Mouse (Mus musculus) hindbrain, embryonic 13.5 days (tissue): Measurements from ENCODE around the gene Prss56. TPM values are rescaled to one million over a fixed set of nuclear protein-coding genes. Genes with fewer than 3 reads are reported as not detected.

Experiments used
- ATAC-seq: fragments of 200-750 bp; cut with Nextera tagmentation; 2 replicates; pipeline ENCODE4 v1.8.0; 2017; ENCODE audit warnings: moderate TSS enrichment; ENCODE audit not compliant: low FRiP score
- H3K27ac ChIP-seq: fragments of 300-500 bp; sonication (generic); 2 replicates; pipeline ENCODE4 v1.5.1; 2015; ENCODE audit warnings: inconsistent platforms, mild to moderate bottlenecking, moderate library complexity
- H3K27me3 ChIP-seq: fragments of 300-500 bp; sonication (generic); 2 replicates; pipeline ENCODE4 v1.6.1; 2015; ENCODE audit warnings: mild to moderate bottlenecking, inconsistent platforms
- H3K36me3 ChIP-seq: fragments of 300-500 bp; sonication (generic); 2 replicates; pipeline ENCODE4 v1.6.1; 2015; ENCODE audit warnings: mild to moderate bottlenecking, inconsistent platforms
- H3K4me1 ChIP-seq: fragments of 300-500 bp; sonication (generic); replicated peaks from 2 replicates; pipeline ENCODE4 v1.6.1; 2015; ENCODE audit warnings: inconsistent platforms
- H3K4me2 ChIP-seq: fragments of 300-500 bp; sonication (generic); 2 replicates; pipeline ENCODE4 v1.6.1; 2015; ENCODE audit warnings: inconsistent platforms, mild to moderate bottlenecking, moderate library complexity
- H3K4me3 ChIP-seq: fragments of 300-500 bp; sonication (generic); 2 replicates; pipeline ENCODE4 v1.5.1; 2015; ENCODE audit warnings: mild to moderate bottlenecking, inconsistent platforms
- H3K9ac ChIP-seq: fragments of 300-500 bp; sonication (generic); 2 replicates; pipeline ENCODE4 v1.6.1; 2015; ENCODE audit warnings: mild to moderate bottlenecking, inconsistent platforms
- H3K9me3 ChIP-seq: fragments of 300-500 bp; sonication (generic); 2 replicates; pipeline ENCODE4 v1.6.1; 2016; ENCODE audit warnings: inconsistent platforms
- WGBS: fragments of 180-500 bp; shearing (Covaris S2); methylation state at CpG from one replicate; pipeline ENCODE4 v1.1.7; 2015; 5-methylcytosine and 5-hydroxymethylcytosine counted together
- polyA plus RNA-seq: library from polyadenylated mRNA; unstranded; fragments of >200 nt; fragmentation: Nextera tagmentation; extraction: Ambion mirVana; gene quantifications from 2 replicates; pipeline ENCODE4 v1.2.1, GENCODE M21; 2015

Prss56 gene
- polyA plus RNA-seq, 1 experiment from 2014 or later: 9.0 TPM

- peaks cover 26% of the 10 kb centered on the region for H3K4me1 ChIP-seq
- no peaks in the 10 kb centered on the region for H3K36me3 ChIP-seq
- no peaks in the 10 kb centered on the region for H3K9me3 ChIP-seq
- ATAC-seq: peak; percentile 34
- H3K27ac ChIP-seq: peak overlapping the region; percentile 73
- no peak overlapping the region for H3K4me3 ChIP-seq
- H3K4me2 ChIP-seq: no peak overlapping the region
- H3K27me3 ChIP-seq: peaks cover 15% of the 10 kb centered on the region; the same call in 1 of the 2 replicates
- H3K9ac ChIP-seq: no peak overlapping the region
- WGBS: 24% methylated on average over 11 of the region's 11 CpGs
These were observed 18.8 kb upstream of the Prss56 start for GRCm38 (mm10) chr1:87164164-87164795.

- no peaks in the 10 kb centered on the region for H3K9me3 ChIP-seq
- H3K36me3 ChIP-seq: no peaks in the 10 kb centered on the region
- H3K27ac ChIP-seq: peak overlapping the region; percentile 73
- no peak overlapping the region for H3K4me3 ChIP-seq
- no peak overlapping the region for H3K9ac ChIP-seq
- H3K27me3 ChIP-seq: peaks cover 15% of the 10 kb centered on the region; the same call in 1 of the 2 replicates
- 39% methylated on average over 9 of the region's 9 CpGs for WGBS
- no peak overlapping the region for H3K4me2 ChIP-seq
- H3K4me1 ChIP-seq: peaks cover 31% of the 10 kb centered on the region
- ATAC-seq: peak; percentile 22
These were observed 18.3 kb upstream of the Prss56 start for GRCm38 (mm10) chr1:87164796-87165184.

- Histone ChIP-seq H3K4me2 (peak overlapping the region; percentile 17; the same call in 1 of the 2 replicates), H3K4me1 (peaks cover 60% of the 10 kb centered on the region), H3K4me3 (no peak overlapping the region), H3K27ac (peak overlapping the region; percentile 62), H3K9ac (peak overlapping the region; percentile 19; the same call in 1 of the 2 replicates), H3K27me3 (peaks cover 22% of the 10 kb centered on the region; the same call in 1 of the 2 replicates), H3K36me3 (no peaks in the 10 kb centered on the region), H3K9me3 (no peaks in the 10 kb centered on the region)
- WGBS: 8% methylated on average over 19 of the region's 19 CpGs
- peak; percentile 37 for ATAC-seq
These were observed 12.7 kb upstream of the Prss56 start for GRCm38 (mm10) chr1:87170458-87170857.

- H3K36me3 ChIP-seq: no peaks in the 10 kb centered on the region
- no peak for ATAC-seq
- no peak overlapping the region for H3K4me3 ChIP-seq
- no peaks in the 10 kb centered on the region for H3K9me3 ChIP-seq
- H3K9ac ChIP-seq: no peak overlapping the region
- peaks cover 68% of the 10 kb centered on the region for H3K4me1 ChIP-seq
- H3K27ac ChIP-seq: 0 out of 2 replicates have a peak overlapping the region, but pooled peaks have one; percentile 19
- no peak overlapping the region for H3K4me2 ChIP-seq
- 97% methylated on average over 1 of the region's 1 CpGs for WGBS
- peaks cover 20% of the 10 kb centered on the region; the same call in 1 of the 2 replicates for H3K27me3 ChIP-seq
These were observed 11.8 kb upstream of the Prss56 start for GRCm38 (mm10) chr1:87171312-87171711.

GRCm38 (mm10) chr1:87172316-87172715 is 10.8 kb upstream of the Prss56 start:
- no peak overlapping the region for H3K4me3 ChIP-seq
- 28% methylated on average over 9 of the region's 9 CpGs for WGBS
- peak overlapping the region; percentile 58; the same call in 1 of the 2 replicates for H3K27ac ChIP-seq

GRCm38 (mm10) chr1:87174006-87174955 is 8.8 kb upstream of the Prss56 start:
- Histone ChIP-seq H3K4me2 (no peak overlapping the region), H3K36me3 (no peaks in the 10 kb centered on the region)

More at GRCm38 (mm10) chr1:87172316-87172715, 10.8 kb upstream of the Prss56 start:
- Histone ChIP-seq H3K4me1 (peaks cover 74% of the 10 kb centered on the region), H3K9ac (no peak overlapping the region; the same call in 1 of the 2 replicates), H3K36me3 (no peaks in the 10 kb centered on the region), H3K27me3 (peaks cover 14% of the 10 kb centered on the region; the same call in 1 of the 2 replicates), H3K9me3 (no peaks in the 10 kb centered on the region), H3K4me2 (no peak overlapping the region)
- no peak for ATAC-seq

GRCm38 (mm10) chr1:87175852-87176292 is 7.2 kb upstream of the Prss56 start:
- H3K9me3 ChIP-seq: no peaks in the 10 kb centered on the region
- no peak overlapping the region for H3K4me3 ChIP-seq
- 3% methylated on average over 11 of the region's 11 CpGs for WGBS
- H3K9ac ChIP-seq: peak overlapping the region; percentile 29; the same call in 1 of the 2 replicates
- peaks cover 14% of the 10 kb centered on the region; the same call in 1 of the 2 replicates for H3K27me3 ChIP-seq
- peak; percentile 86 for ATAC-seq
- no peaks in the 10 kb centered on the region for H3K36me3 ChIP-seq
- H3K4me1 ChIP-seq: peaks cover 50% of the 10 kb centered on the region
- peak overlapping the region; percentile 13; the same call in 1 of the 2 replicates for H3K4me2 ChIP-seq
- H3K27ac ChIP-seq: peak overlapping the region; percentile 76

More at GRCm38 (mm10) chr1:87174006-87174955, 8.8 kb upstream of the Prss56 start:
- H3K9ac ChIP-seq: no peak overlapping the region
- peaks cover 14% of the 10 kb centered on the region; the same call in 1 of the 2 replicates for H3K27me3 ChIP-seq
- H3K9me3 ChIP-seq: no peaks in the 10 kb centered on the region
- no peak overlapping the region for H3K27ac ChIP-seq
- ATAC-seq: no peak
- peaks cover 66% of the 10 kb centered on the region for H3K4me1 ChIP-seq
- no peak overlapping the region for H3K4me3 ChIP-seq
- 25% methylated on average over 28 of the region's 28 CpGs for WGBS

GRCm38 (mm10) chr1:87180896-87181295 is 2.2 kb upstream of the Prss56 start:
- H3K4me1 ChIP-seq: peaks cover 24% of the 10 kb centered on the region
- no peak overlapping the region for H3K4me2 ChIP-seq
- H3K9ac ChIP-seq: no peak overlapping the region
- WGBS: 65% methylated on average over 5 of the region's 5 CpGs
- no peaks in the 10 kb centered on the region for H3K36me3 ChIP-seq
- no peak overlapping the region for H3K4me3 ChIP-seq
- peaks cover 48% of the 10 kb centered on the region for H3K27me3 ChIP-seq
- no peak overlapping the region for H3K27ac ChIP-seq
- no peaks in the 10 kb centered on the region for H3K9me3 ChIP-seq
- no peak for ATAC-seq

GRCm38 (mm10) chr1:87183998-87184750 is 1.1 kb downstream of the Prss56 start:
- Histone ChIP-seq H3K4me1 (peaks cover 24% of the 10 kb centered on the region), H3K27ac (no peak overlapping the region), H3K27me3 (peaks cover 76% of the 10 kb centered on the region), H3K36me3 (no peaks in the 10 kb centered on the region), H3K4me2 (peak overlapping the region; percentile 41), H3K4me3 (no peak overlapping the region), H3K9ac (0 out of 2 replicates have a peak overlapping the region, but pooled peaks have one; percentile 35), H3K9me3 (no peaks in the 10 kb centered on the region)
- 32% methylated on average over 15 of the region's 15 CpGs for WGBS
- ATAC-seq: no peak

- WGBS: 8% methylated on average over 20 of the region's 20 CpGs
- H3K9ac ChIP-seq: 0 out of 2 replicates have a peak overlapping the region, but pooled peaks have one; percentile 35
These were observed 1.6 kb downstream of the Prss56 start for GRCm38 (mm10) chr1:87184751-87185139.

GRCm38 (mm10) chr1:87185526-87185925 is 2.4 kb downstream of the Prss56 start:
- peaks cover 24% of the 10 kb centered on the region for H3K4me1 ChIP-seq
- no peak overlapping the region; the same call in 1 of the 2 replicates for H3K4me2 ChIP-seq
- 0 out of 2 replicates have a peak overlapping the region, but pooled peaks have one; percentile 68 for H3K9ac ChIP-seq
- H3K9me3 ChIP-seq: no peaks in the 10 kb centered on the region
- H3K27me3 ChIP-seq: peaks cover 82% of the 10 kb centered on the region
- WGBS: 9% methylated on average over 13 of the region's 13 CpGs
- 0 out of 2 replicates have a peak overlapping the region, but pooled peaks have one; percentile 49 for H3K4me3 ChIP-seq
- no peak overlapping the region for H3K27ac ChIP-seq
- ATAC-seq: no peak
- H3K36me3 ChIP-seq: no peaks in the 10 kb centered on the region

More at GRCm38 (mm10) chr1:87184751-87185139, 1.6 kb downstream of the Prss56 start:
- peak overlapping the region; percentile 5; the same call in 1 of the 2 replicates for H3K4me3 ChIP-seq
- H3K9me3 ChIP-seq: no peaks in the 10 kb centered on the region
- peaks cover 81% of the 10 kb centered on the region for H3K27me3 ChIP-seq
- ATAC-seq: no peak
- H3K27ac ChIP-seq: no peak overlapping the region
- no peaks in the 10 kb centered on the region for H3K36me3 ChIP-seq
- H3K4me2 ChIP-seq: peak overlapping the region; percentile 41
- H3K4me1 ChIP-seq: peaks cover 24% of the 10 kb centered on the region
